Mouse (Mus musculus) telencephalon, adult 2 months (tissue): ENCODE measurements around the gene Rps6kc1.
A peak's percentile ranks its signal among the peaks of the same experiment; 100 is the strongest.

Source experiments
- DNase-seq: peaks from one replicate; pipeline ENCODE4 v3.0.0-alpha.2; 2011; ENCODE audit warnings: low read depth, low spot score

Rps6kc1 gene

DNA sequence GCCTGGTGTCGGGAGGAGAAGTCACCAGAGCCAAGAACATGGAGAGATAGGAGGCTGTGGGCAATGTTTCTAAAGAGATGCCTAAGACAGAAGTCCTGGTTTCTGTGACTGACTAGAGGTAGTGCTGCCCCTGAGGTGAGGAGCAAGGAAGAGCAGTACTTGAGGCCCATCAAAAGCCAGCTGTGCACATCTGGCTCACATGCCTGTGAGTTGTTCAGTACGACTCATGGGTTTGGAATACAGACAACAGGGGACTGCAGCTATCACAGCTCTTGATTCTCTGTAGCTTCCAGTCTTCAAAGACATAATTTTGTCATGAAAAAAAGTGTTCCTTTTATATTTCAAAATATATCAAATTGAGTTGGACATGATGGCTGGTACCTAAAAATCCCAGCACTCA is 10.5 kb downstream of the Rps6kc1 start:
- no peak for DNase-seq

DNA sequence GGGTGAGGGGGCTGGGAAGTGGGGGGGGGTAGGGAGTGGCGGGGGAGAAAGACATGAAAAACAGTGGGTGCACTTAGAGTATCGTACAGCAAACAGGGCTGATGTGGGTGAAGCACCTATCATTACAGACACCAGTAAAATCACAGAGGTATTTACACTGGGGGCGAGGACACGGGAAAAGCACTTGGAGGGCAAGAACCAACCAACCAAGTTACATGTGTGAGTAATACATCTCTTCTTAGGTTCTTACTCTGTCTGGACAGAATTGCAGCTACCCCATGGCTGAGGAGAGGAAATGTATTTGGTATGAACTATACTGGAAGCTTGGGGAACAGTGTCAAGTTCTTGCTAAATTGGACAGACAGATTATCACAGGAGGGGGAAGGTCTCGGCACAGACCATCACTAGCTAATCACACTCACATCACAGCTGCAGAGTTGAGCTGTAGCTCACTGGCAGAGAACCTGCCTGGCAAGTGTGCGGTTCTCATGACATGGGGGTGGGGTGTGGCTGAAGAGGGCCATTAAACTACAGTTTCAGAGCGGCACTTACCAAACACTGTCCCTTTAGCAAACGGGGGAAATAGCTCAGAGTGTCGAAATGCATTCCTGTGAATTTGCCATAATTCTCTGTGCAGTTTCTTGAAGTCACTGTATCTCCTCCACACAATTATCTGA is 12.5 kb downstream of the Rps6kc1 start:
- no peak for DNase-seq

DNA sequence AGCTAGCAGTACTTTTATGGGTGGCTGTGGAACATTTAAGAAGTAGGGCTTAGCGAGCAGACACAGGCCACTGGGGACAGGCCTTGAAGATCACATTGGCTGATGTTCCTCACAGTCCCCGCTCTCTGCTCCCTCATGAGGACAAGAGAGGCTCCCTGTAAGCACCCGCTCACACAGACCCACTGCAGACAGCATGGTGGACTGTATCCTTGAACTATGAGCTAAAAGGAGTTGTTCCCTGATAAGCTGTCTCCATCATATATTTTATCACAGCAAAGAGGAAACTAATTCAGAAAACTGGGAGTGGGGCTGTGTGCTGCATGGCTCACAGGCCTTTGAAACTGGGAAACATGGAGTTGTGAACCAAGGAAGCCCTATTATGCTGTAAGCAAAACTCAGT is 13.4 kb downstream of the Rps6kc1 start:
- no peak for DNase-seq

DNA sequence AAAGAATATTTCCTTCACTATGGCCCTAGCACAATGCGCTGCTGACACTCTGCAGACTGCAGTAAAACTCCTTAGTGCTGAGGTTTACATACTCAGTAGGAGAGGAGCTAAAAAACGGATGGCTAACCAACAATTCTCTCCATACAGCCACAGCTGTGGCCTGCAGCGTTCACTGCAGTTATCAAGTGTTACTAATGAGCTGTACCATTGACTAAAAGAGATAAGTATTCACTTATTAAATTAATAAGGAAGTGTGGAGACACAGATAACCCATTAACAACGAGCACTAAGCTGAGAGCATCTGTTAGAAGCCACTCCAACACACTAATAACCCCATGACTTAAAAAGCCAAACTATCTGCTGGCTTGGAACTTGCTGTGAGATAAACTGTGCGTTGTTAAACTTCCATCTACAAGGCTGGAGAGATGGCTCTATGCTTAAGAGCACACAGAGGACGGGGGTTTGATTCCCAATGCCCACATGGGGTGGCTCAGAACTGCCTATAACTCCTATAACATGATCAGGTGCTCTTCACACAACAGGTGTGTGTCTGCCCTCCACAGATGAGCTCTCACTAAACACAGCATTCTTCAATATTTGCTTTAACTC is 17.9 kb downstream of the Rps6kc1 start:
- no peak for DNase-seq

DNA sequence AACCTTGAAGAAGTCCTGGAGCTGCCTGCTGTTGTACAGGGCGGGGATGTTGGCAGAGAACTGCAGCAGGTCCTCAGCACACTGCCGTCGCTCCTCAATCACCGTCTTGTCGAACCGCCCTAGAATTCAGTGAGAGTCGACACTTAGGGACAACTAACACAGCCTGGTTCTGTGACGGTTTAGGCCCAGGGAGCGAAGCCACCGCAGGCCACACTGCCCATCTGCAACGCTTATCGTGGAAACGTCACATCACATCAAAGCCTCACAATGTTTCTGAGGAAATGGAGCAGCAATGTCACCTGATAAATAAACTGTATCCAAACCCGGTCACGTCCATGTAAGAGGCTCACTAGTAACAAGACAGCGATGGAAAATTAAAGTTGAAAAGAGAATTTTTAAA is 22.9 kb downstream of the Rps6kc1 start:
- DNase-seq = no peak

DNA sequence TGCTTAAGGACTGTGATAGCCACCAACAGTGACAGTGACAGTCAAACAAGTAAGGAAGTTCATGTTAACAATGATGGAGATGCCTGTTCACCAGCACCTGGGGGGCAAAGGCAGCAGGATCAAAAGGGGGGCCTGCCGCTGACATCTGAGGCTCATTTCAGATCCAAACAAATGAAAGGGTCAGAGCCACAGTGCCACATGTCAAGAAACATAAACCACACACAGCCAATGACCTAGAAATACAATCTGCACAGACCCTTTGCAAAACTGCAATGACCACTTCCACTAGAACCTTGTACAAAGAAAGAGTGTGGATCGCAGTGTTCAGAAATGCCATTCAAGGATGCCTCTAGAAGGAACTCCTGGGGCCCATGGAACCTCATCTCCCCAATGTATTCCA is 23.5 kb downstream of the Rps6kc1 start:
- DNase-seq = no peak

DNA sequence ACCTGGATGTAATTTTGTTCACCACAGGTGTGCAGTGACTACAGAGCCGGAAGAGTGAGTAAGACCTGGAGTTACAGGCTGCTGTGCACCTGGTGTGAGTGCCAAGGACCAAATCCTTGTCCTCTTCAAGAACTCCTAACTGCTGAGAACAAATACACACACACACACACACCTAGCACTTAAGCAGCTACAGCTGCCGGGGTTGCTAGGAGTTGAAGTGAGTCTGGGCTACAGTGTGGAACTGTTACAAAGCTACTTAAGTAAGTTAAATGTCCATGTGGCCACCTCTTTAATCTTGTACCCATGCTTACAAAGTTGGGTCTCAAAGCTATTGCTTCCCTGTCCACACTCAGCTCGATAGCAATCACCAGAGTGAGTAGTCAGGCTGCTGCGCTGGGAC is 25.6 kb downstream of the Rps6kc1 start:
- DNase-seq = no peak

DNA sequence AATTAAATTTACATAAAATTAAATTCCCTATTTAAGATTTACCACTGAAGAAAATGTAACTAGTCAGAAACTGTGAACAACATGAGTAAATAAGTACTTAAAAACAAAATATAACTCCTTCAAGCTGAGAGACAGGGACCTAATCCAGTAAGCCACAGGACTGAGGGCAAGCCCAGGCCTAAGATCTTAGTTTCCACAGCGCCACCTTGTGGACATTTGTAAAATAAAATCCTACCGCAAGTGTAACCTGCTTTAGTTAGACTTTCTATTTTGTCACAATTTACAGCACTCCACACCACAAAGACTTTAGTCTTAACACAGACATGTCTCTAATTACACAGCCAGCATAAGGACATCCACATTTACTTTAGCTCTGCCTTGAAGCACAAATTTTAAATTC is 30.1 kb downstream of the Rps6kc1 start:
- peak; percentile 47 for DNase-seq

DNA sequence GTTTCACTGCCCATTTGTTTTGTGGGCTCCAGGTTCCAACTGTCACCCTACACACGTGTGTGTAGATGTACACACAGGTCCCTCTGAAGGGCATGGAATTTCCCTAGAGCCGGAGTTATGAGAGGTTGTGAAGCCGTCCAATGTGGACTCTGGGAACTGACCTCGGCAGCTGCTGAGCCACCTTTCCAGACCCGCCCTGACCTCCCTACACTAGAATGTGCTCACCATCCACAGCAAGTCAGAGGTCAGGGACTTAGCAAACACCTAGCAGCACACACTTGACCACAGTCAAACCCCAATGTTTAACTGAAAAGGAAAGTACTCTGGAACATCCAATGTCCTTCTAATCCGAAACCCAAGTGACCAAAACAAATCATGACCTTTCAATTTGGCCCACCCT is 30.9 kb downstream of the Rps6kc1 start:
- DNase-seq = no peak

DNA sequence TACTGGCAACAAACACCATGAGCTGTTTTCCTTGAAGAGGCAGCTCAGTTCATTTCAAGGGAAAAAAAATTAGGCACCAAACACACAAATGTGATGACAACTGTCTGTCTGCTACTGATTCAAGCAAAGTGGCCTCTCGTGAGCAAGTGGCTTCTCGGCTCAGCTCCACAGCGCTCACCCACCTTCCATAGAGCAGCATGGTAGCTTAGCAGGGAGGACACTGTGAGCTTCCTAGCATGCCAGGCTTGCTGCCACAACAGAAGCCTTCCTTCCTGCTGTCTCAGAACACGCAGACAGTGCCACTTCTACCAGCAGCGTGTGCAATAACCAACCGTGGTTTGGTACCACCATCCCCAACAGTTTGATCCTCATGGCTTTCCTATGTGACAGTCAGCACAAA is 35.8 kb downstream of the Rps6kc1 start:
- DNase-seq = peak; percentile 27

DNA sequence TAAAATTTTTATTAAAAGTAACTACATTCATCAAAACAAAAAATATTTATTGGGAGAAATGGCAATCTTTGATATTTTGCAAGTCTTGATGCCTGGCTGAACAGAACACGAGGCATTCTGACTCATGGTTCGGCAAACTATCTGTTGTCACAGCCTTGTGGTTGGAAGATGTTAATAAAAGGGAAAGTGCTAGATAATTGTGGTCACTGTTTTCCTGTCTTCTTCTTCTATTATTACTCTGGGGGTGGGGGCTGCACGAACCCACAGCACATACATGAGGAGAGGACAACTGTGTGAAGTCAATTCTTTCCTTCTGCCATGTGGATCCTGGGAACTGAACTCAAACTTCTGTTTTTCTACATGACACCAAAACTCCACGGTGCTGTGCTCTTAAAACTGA is 36.5 kb downstream of the Rps6kc1 start:
- DNase-seq = no peak

DNA sequence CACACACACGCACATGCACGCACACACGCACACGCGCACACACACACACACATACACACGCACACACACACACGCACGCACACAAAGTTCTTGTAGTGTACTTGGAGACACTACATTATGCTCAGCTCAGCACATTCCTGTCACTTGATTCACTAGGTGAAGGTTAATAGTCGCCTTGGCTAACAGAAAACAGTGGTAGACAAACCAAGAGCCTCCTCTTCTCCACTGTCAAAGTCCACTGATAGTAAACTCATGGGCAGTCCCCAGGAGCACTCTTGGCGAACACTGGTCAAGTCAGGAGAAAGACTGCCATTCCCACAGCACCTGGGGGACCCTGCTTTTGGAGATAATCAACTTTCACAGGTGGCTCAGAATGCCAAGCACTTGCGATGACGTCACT is 40.5 kb downstream of the Rps6kc1 start:
- no peak for DNase-seq

DNA sequence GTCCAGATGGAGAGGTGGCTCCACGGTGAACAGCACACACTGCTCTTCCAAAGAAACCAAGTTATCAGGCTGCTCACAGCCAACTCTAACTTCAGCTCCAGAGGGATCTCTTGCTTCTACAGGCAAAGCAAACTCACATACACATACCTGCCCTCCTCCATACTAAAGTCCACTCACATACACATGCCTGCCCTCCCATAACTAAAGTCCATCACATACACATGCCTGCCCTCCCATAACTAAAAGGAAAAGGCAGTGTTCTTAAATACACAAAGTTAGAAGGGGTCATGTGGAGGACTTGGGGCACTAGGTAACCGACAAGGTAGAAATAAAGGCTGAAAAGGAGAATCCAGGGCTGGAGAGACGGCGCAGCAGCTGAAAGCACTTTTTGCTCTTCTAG is 41.6 kb downstream of the Rps6kc1 start:
- no peak for DNase-seq

DNA sequence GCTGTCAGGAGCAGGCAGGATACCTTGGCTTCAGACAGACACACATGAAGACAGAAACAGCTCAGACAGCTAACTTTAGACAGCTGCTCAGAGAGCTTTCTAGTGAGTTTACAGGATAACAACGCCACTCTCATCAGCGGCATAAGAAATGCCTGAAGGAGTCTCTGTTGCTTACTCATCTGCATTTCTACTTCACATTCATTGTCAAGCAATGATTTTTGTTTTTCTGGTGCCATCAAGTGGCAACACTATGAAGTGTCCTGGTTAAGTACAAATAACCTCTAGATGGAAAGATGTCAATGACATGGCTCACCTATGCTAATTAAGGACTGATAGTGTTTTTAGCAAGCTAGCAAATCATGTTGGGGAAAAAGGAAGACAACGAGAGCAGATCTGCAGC is 42.8 kb downstream of the Rps6kc1 start:
- peak; percentile 22 for DNase-seq

DNA sequence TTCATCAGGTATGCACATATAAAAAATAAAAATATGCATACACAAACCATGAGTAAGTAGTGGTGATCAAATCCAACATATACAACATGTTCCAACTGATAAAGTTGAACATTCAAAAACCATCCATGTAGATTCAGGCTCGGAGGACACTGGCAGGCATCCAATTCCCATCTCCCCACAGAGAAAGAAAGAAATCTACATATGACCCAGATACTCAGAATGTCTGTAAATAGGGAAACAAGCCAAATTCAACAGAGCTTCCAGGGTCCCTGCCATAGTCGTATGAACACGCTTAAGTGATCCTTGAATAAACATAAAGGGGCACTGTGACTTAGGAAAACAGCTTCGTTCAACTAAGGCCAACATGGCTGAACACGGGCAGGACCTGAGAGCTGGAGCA is 49.9 kb downstream of the Rps6kc1 start:
- no peak for DNase-seq

DNA sequence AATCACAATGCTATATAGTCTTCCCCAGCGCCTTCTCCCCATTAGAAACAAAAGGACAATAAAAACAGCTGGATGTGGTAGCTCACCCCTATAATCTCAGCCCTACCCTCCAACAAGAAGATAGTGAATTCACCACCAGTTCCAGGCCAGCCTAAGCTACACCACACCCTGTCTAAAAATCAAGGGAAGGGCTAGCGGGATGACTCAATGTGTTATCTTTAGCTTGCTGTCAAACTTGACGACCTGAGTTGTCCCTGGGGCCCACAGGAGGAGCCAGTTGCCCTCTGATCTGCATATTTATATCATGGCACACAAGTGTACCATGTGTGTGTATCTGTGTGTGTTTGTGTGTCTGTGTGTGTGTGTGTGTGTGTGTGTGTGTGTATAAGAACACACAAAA is 57.1 kb downstream of the Rps6kc1 start:
- no peak for DNase-seq

DNA sequence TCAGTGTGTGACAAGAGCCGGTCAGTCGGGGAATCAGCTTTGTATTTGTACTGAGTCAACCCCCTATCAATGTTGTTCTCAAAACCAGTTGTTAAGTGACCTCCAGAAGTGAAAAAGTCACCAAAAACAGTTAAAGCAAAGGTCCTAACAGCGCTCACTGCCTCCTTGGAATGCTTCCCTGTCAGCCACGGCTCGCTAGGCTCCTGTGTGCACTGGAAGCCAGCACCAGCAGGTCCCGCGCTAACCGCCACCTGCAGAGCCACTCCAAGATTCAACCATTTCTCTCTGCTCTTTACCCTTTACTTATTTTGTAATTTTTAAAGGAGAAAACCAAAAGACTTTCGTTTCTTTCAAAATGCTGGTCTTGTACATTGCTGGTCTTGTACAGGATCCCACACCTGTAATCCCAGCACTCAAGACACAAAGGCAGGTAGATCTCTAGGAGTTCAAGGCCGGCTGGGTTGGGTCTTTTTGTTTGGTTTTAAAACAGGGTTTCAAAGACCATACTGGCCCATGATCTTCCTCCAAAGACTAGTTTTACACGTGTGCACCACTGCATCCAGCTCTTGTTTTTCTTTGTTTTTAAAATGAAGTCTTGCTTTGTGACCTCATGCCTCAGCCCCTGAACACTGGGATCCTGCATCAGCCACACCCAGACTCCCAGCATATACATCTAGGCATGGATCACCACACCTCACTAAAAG is 62.3 kb downstream of the Rps6kc1 start:
- no peak for DNase-seq

DNA sequence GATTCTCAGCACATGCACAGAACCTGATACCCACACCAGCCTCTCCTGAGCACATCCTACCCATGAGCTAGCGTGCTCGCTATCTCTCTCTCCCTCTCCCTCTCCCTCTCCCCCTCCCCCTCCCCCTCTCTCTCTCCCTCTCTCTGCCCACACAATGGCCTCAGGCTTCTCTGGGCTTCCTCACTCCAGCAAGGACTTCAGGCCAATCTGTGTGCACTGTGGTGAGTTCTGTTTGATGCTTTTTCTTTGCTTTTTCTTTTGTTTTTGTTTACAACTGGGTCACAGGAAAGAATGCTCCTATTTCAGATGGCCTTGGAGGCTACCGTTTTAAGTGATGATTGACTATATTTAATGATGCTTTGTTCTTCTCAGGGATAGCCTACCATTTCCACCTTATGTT is 62.9 kb downstream of the Rps6kc1 start:
- no peak for DNase-seq

DNA sequence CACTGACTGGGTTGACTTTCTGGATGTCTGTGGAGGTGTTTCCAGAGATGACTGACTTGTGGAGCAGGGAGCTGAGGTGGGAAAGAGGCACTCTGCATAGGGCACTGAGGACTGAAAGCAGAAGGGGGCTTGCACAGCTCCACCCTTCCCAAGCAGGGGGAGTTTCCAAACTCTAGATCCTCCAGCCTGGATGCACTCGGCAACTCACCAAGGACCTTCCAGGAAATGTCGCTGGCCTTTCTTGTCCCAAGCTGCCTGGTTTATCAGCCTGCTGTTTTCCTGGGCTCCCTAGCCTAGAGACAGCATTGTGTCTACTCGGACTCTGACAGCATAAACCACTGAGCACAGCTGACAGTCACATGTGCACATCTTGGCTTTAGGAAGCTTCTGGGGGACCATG is 64.6 kb downstream of the Rps6kc1 start:
- DNase-seq = no peak

DNA sequence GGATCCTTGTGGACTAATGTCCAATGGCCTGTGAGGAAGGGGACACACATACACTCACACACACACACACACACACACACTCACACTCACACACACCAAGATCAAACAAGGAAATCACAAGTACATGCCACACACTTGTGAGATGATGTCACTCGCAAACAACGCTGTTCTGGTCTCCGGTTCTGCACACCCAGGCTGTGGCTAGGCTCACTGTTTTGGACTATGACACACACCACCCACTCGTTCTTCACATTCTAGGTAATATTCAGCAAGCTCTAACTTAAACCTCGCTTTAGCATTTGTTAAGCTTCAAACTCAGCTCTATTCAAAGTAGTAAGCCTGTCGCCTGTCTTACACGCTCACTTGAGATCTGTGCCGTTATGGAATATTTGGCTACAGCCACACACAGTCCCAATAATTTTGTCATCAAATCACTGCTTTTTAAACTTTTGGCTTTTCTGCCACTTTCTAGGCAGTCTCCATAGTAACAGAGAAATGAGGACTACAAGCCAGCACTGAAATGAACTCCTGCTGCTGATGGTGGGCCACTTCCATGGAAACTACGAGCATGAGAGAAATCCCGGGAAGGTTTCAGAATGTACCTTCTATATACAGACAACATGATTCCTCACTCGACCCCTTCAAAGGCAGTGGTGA is 65.4 kb downstream of the Rps6kc1 start:
- DNase-seq = peak; percentile 50

DNA sequence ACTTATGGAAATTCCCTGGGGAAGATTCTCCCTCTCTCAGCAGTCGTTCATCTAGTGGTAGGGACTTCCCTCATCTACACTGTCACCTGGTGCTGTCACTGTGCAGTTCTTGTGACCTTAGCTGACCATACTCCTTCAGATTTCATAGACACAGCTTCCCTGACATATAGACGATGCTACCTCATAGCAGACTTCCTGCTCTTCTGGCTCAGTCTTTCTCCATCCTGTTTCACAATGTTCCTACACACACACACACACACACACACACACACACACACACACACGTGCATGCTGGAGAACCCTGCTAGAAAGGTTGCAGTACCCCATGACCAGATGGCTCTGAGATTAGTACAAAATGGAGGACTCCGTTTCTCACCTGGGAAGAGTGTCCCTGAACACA is 66.2 kb downstream of the Rps6kc1 start:
- DNase-seq = no peak

DNA sequence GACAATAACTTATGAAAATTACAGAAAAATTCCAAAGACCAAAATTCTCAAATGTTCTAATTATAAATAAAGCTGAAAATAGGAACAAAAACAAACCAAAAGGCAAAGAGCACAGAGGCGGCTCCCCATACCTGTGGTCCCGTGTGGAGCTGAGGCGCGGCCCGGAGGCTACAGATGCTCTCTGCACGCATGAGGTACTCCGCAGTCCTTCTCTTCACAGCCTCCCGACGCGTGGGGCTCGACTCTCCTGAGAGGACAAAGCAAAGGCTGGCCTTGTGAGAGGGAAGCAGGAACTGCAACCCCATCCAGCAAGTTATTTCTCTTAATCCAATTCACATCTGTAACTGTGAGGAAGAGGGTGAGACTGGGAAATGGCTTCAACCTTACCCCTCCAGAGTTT is 67.2 kb downstream of the Rps6kc1 start:
- no peak for DNase-seq

DNA sequence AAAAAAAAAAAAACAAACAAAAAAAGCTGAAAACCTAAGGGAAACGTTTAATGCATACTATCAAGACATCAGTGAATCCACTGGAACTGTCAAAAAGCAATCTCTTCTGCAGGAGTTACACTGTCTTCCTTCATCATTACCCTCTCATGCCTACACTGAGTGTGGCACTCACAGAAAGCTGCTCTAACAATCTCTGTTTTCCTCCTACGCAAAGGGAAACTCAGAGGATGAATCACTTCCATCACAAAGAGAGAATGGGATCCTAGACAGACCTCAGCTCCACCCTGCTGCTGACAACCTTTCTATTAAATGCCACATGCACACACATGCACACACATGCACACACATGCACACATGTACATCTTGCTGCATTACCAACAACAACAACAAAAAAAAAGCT is 75.5 kb downstream of the Rps6kc1 start:
- DNase-seq = peak; percentile 59
